Mouse (Mus musculus) C2C12 (cell line): Measurements from ENCODE around the gene Eif2ak4. TPM values are rescaled to one million over a fixed set of nuclear protein-coding genes. Genes with fewer than 3 reads are reported as not detected.
A peak's percentile ranks its signal among the peaks of the same experiment; 100 is the strongest.

Experiments used
- H3K27me3 ChIP-seq: one replicate; pipeline ENCODE4 v1.6.1; 2011; ENCODE audit not compliant: control insufficient read depth, insufficient read depth, insufficient read length
- H3K36me3 ChIP-seq: one replicate; pipeline ENCODE4 v1.6.1; 2011; ENCODE audit not compliant: control insufficient read depth, insufficient read depth
- H3K4me3 ChIP-seq: one replicate; pipeline ENCODE4 v1.5.1; 2011; ENCODE audit warnings: mild to moderate bottlenecking, control low read depth; ENCODE audit not compliant: poor library complexity, insufficient read depth, severe bottlenecking
- H3K79me2 ChIP-seq: one replicate; pipeline ENCODE4 v1.6.1; 2011; ENCODE audit not compliant: control insufficient read depth, insufficient read depth
- H3K79me3 ChIP-seq: one replicate; pipeline ENCODE4 v1.6.1; 2011; ENCODE audit warnings: low read depth, control low read depth
- H3ac ChIP-seq: one replicate; pipeline ENCODE3; 2011; ENCODE audit warnings: low read depth; ENCODE audit not compliant: control insufficient read depth, insufficient read length
- CEBPB ChIP-seq: IDR thresholded peaks from one replicate; pipeline ENCODE4 v1.6.1; 2011; ENCODE audit warnings: low read depth, mild to moderate bottlenecking, control low read depth, moderate library complexity
- CTCF ChIP-seq: IDR thresholded peaks from one replicate; pipeline ENCODE4 v1.5.1; 2011; ENCODE audit not compliant: control insufficient read depth, insufficient read depth, insufficient read length
- FOSL1 ChIP-seq: IDR thresholded peaks from one replicate; pipeline ENCODE4 v1.8.0; 2011; ENCODE audit warnings: mild to moderate bottlenecking, low read length; ENCODE audit not compliant: poor library complexity, insufficient read depth, severe bottlenecking
- MAX ChIP-seq: IDR thresholded peaks from one replicate; pipeline ENCODE4 v1.6.1; 2011; ENCODE audit warnings: mild to moderate bottlenecking, control low read depth
- MYOD1 ChIP-seq: IDR thresholded peaks from one replicate; pipeline ENCODE4 v1.6.1; 2011; ENCODE audit warnings: low read depth; ENCODE audit not compliant: control insufficient read depth, insufficient read length
- MYOG ChIP-seq: IDR thresholded peaks from one replicate; pipeline ENCODE4 v1.6.1; 2011; ENCODE audit not compliant: control insufficient read depth, insufficient read length; ENCODE audit errors: extremely low read depth
- USF1 ChIP-seq: IDR thresholded peaks from one replicate; pipeline ENCODE4 v1.6.1; 2011; ENCODE audit warnings: low read depth, mild to moderate bottlenecking, control low read depth, moderate library complexity
- polyA plus RNA-seq: library from polyadenylated mRNA; unstranded; fragments of >200 nt; fragmentation: generic; extraction: Trizol; gene quantifications from one replicate; pipeline ENCODE4 v1.2.1, GENCODE M21; 2012; ENCODE audit warnings: missing spikeins

Eif2ak4 gene
- polyA plus RNA-seq, 1 experiment, result 6.6 TPM

DNA sequence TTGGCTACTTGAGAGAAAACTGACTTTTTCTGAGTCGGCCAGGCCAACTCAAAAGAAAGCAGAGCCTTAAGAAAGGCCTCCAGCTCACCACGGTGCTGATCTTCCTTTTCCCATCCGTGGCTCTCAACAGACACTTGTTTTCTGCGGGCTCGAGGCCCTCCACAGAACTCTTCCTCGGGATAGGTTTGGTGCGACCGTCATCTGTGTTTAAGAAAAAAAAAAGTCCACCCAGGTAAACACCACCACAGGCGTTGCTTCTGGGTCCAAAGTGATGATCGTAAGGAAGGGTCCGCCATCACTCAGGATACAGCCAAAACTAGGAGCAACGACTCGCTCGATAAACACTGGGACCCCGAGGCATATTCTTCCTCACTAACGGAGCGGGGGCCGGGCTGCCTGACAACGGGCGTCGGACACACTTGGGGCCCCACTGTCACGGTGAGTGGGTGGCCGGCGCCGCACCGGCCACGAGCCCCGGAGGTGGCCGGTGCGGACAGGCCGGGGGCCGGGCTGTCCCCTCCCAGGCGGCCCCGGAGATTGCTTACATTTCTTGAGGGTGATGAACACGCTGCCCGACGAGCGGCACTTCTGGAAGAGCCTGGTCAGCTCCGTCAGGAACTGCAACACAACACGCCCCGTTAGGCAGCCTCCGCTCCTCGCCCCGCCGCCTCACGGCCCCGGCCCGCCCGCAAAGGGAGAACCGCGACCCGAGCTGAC is 90.6 kb downstream of the Eif2ak4 start:
- Histone ChIP-seq H3K79me2 (peaks cover 21% of the 10 kb centered on the region), H3K36me3 (peaks cover 29% of the 10 kb centered on the region), H3ac (peak overlapping the region; percentile 78), H3K79me3 (peaks cover 8% of the 10 kb centered on the region), H3K4me3 (peak overlapping the region; percentile 66), H3K27me3 (no peaks in the 10 kb centered on the region)
- TF ChIP-seq CEBPB (no peak), FOSL1 (no peak), MYOD1 (no peak), MAX (no peak), CTCF (no peak), USF1 (no peak), MYOG (no peak)

DNA sequence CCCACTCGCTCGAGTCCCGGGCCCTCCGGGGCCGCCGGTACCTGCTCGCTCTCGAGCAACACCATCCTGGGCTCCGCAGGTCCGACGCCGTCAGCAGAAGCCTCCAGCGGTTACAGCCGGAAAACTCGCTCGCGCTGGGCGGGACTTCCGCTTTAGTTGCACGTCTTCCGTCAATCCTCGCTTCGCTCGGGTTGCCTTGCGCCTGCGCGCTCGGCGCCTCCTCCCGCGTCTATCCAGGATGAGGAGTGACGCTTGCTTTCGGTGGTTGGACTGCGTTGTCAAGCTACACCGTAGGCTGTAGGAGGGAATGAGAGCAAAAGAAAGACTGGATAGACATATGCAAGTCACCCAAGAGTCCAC is 91.1 kb downstream of the Eif2ak4 start, which contains the start of gene Srp14:
Gene Srp14, minus strand, starts transcription at position 162 of the 360 bp plus-strand sequence.
- H3K79me3 ChIP-seq, result peaks cover 8% of the 10 kb centered on the region
- TF ChIP-seq USF1 (no peak), MAX (peak; percentile 40)
- H3K4me3 ChIP-seq, result peak within 1 kb of the TSS; percentile 66
- no peaks in the 10 kb centered on the region for H3K27me3 ChIP-seq
- peaks cover 23% of the 10 kb centered on the region for H3K36me3 ChIP-seq
- peak within 1 kb of the TSS; percentile 78 for H3ac ChIP-seq
- peaks cover 21% of the 10 kb centered on the region for H3K79me2 ChIP-seq

GRCm38 (mm10) chr2:118480886-118481285 is 92.5 kb downstream of the Eif2ak4 start:
- TF ChIP-seq FOSL1 (no peak), MAX (no peak), MYOG (no peak), MYOD1 (no peak), USF1 (no peak), CEBPB (no peak), CTCF (no peak)

DNA sequence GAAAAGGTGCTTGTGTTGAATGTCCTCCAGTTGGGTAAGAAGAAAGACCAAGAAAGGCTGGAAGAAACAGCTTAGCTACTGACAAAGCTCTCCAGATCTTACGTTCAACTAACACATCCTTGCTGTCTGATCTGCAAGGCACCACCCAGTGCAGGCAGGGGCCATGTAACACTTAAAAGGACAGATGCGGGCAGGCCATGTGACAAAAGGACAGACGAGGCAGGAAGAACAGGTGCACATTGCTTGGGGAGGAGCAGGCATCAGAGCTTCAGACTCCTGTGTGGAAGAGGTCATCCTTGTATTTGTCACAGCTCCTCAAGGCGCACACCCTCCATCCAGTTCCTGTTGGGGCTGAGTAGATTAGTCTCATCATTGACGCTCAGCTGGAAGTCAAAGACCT is 94.6 kb downstream of the Eif2ak4 start:
- H3K4me3 ChIP-seq, result no peak overlapping the region
- peaks cover 6% of the 10 kb centered on the region for H3K79me3 ChIP-seq
- no peaks in the 10 kb centered on the region for H3K36me3 ChIP-seq
- H3K79me2 ChIP-seq, result peaks cover 15% of the 10 kb centered on the region
- H3ac ChIP-seq, result no peak overlapping the region
- TF ChIP-seq MAX (no peak), FOSL1 (no peak), CEBPB (no peak), USF1 (no peak), MYOG (no peak), MYOD1 (no peak), CTCF (no peak)
- no peaks in the 10 kb centered on the region for H3K27me3 ChIP-seq

More at GRCm38 (mm10) chr2:118480886-118481285, 92.5 kb downstream of the Eif2ak4 start:
- Histone ChIP-seq H3K79me2 (peaks cover 21% of the 10 kb centered on the region), H3K79me3 (peaks cover 8% of the 10 kb centered on the region), H3K36me3 (peaks cover 10% of the 10 kb centered on the region), H3K4me3 (no peak overlapping the region), H3K27me3 (no peaks in the 10 kb centered on the region), H3ac (no peak overlapping the region)

DNA sequence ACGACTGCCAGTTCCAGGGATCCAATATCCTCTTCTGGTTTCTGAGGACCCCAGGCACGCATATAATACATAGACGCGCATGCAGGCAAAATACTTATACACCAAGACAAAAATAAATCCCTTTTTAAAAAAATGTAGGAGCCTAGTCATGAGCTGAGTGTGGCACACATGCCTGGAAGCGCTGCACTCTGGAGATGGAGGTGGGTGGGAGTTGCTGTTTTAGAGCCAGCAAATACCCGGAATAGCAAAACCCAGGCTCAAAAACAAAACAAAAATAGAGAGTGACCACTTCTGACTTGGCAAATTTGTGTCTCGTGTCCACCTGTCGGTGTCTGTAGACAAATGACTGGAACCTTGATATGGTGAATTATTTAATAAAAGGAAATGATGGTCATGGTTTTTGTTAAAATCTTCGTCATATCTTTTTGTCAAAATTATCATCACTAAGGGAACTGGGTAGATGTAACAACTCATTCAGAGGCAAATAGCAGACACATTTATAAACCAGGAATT is 96.0 kb downstream of the Eif2ak4 start:
- TF ChIP-seq FOSL1 (no peak), CEBPB (no peak), CTCF (no peak), MYOD1 (no peak), USF1 (no peak), MYOG (no peak), MAX (no peak)
- H3ac ChIP-seq, result no peak overlapping the region
- no peaks in the 10 kb centered on the region for H3K79me3 ChIP-seq
- no peaks in the 10 kb centered on the region for H3K27me3 ChIP-seq
- H3K36me3 ChIP-seq, result no peaks in the 10 kb centered on the region
- H3K4me3 ChIP-seq, result no peak overlapping the region
- H3K79me2 ChIP-seq, result peaks cover under 1% of the 10 kb centered on the region
